Mouse (Mus musculus) spleen, adult 2 months (tissue): Measurements from ENCODE around the gene Tmem141.

Experiments
- CTCF ChIP-seq: fragments of 200-500 bp; IDR thresholded peaks from 2 replicates; pipeline ENCODE4 v1.5.1; 2011; ENCODE audit warnings: mild to moderate bottlenecking, inconsistent platforms; ENCODE audit not compliant: insufficient read depth, insufficient read length, insufficient replicate concordance; ENCODE audit errors: extremely low read depth
- POLR2A ChIP-seq: fragments of 200-500 bp; IDR thresholded peaks from 2 replicates; pipeline ENCODE4 v1.6.1; 2011; ENCODE audit warnings: low read depth, low read length, inconsistent platforms

GRCm38 (mm10) chr2:25591863-25592262 is 29.9 kb downstream of the Tmem141 start:
- TF ChIP-seq CTCF: peak; percentile 26; the same call in 1 of the 2 replicates
- TF ChIP-seq POLR2A: no peak
